Mouse (Mus musculus): Measurements from ENCODE around the gene Dlx5.

Gene Dlx5

GRCm38 (mm10) chr6:6876231-6876630 lies 5.7 kb downstream of the Dlx5 start:
- no peak for DNase-seq (ENCODE audit: extremely low spot score, low read depth, low spot score)

DNA sequence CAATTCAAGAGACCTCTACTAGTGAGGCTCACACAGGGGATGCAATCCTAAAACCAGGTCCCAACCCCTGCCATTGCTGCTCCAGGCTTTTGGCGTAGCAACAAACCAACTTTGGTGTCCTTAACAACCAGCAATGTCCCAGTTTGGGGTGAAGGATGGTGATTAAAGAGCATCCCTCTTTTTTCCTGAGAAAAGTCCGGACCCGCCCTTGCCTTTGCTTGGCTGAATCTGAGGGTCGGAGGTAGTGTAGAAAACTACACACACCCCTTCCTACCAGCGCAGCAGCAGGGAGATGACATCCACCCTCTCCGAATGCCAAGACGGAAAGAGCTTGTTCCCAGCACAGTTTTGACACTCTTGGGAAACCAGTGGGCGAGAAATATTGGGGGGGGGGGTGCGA lies 6.2 kb downstream of the Dlx5 start:
- DNase-seq (ENCODE audit: extremely low spot score, low read depth, low spot score): no peak

DNA sequence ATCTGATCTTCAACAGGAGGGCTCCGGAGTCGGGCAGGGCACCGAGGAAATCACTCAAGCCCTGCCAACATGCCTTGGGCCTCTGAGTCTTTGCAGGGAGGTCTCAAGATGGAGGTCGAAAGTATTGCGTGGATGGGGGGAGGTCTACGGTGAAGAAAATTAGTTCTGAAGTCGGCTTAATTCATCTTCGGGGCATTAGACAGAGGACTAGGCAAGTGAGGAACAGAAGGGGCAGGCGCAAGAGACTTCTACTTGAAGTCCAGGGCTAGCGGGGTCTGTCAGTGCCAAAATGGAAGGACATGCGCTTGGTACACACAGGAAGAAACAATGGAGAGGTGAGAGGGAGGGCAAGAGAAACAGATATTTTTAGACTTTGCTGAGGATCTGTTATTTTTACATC lies 6.7 kb downstream of the Dlx5 start:
- no peak for DNase-seq (ENCODE audit: extremely low spot score, low read depth, low spot score)

GRCm38 (mm10) chr6:6874073-6874771 lies 7.7 kb downstream of the Dlx5 start:
- DNase-seq (ENCODE audit: extremely low spot score, low read depth, low spot score): no peak

DNA sequence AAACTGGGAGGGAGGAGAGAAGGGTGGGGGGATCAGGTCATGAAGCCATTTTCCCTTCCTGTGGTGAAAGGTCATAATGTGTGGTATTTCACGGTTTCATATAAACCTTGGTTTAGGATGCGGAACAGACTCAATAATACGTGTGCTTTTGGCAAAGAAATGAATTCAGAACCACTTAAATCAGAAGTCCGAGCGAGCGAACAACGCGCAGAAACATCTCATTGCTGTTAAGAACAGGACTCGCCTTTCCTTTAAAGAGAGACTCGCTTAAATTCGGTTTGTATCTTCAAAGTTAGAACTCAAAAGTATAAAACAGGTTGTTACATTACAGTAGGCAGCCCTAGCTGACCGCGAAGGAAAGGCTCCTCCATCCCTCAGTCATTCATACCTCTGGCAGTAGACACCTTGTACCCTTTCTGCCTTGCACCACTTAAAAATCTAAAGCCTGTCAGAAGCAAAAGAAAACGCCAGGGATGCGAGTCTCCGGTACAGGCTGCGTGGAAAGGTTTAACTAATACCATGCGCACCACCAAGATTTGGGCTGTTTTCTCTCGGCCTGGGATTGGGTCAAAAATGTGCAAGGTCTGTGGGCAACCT lies 8.3 kb downstream of the Dlx5 start:
- DNase-seq (ENCODE audit: extremely low spot score, low read depth, low spot score): no peak

GRCm38 (mm10) chr6:6872873-6873272 lies 9.0 kb downstream of the Dlx5 start:
- DNase-seq (ENCODE audit: extremely low spot score, low read depth, low spot score): no peak

DNA sequence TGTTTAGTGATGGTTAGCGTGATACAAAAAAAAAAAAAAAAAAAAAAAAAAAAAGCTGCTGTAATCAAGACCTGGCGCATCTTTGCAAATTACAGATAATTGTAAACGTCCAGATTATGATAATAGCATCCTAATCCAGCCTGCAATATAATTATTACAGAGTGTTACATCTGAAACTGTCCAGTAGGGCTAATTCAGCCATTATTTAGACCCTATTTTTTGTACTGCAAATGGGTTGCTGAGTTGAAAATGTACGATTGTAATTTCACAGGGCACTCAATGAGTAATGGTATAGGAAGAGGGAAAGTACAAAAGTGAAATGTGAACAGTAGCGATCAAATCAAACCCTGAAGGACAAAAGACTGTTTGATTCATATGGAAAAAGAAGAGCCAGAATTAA lies 10.2 kb downstream of the Dlx5 start:
- DNase-seq (ENCODE audit: extremely low spot score, low read depth, low spot score): no peak

GRCm38 (mm10) chr6:6870876-6871420 lies 10.9 kb downstream of the Dlx5 start:
- DNase-seq (ENCODE audit: extremely low spot score, low read depth, low spot score): no peak

DNA sequence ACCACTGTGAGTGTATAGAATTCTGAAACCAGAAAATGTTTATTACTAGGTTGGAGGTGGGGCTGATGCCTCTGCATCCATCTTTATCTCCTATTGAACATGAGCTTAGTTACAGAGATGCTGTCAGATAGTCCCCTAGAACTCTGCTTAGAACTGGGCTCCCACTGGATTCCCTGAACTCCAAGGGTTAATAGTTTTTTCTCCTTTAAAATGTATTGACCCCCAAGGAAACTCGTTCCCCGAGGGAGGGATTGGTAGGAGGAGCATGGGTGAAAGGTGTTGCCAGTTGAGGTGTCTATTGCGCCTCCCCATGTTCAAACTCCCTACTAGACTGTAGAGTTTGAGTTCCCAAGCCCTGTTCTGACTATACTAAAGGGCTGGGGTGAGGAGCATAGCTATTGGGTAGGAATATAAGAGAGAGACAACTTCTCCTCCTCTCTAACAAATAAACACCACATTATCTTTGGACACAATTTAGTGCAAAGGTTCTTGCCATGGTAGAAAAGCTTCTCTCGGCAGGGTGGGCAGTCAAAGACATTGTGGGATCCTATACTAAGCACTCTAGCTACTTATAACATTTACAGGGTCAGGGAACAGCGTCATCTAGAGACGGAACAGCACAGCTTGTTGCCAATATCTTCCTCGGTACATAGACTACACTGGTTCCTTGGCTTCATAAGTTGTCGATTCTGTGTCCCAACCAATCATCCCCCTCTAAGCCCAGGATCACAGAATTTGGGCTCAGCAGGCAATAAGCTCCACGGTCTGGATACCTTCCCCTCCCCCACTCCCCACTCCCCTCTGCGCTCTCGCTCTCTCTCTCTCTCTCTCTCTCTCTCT lies 11.7 kb downstream of the Dlx5 start:
- no peak for DNase-seq (ENCODE audit: extremely low spot score, low read depth, low spot score)

GRCm38 (mm10) chr6:6869041-6869685 lies 12.7 kb downstream of the Dlx5 start:
- no peak for DNase-seq (ENCODE audit: extremely low spot score, low read depth, low spot score)

GRCm38 (mm10) chr6:6867031-6867430 lies 14.9 kb downstream of the Dlx5 start:
- DNase-seq (ENCODE audit: extremely low spot score, low read depth, low spot score): no peak

GRCm38 (mm10) chr6:6864441-6865440 lies 17.1 kb downstream of the Dlx5 start:
- no peak for DNase-seq (ENCODE audit: extremely low spot score, low read depth, low spot score)

GRCm38 (mm10) chr6:6863955-6864354 lies 17.9 kb downstream of the Dlx5 start:
- no peak for DNase-seq (ENCODE audit: extremely low spot score, low read depth, low spot score)

GRCm38 (mm10) chr6:6863160-6863870 lies 18.6 kb downstream of the Dlx5 start, which contains the start of gene Dlx6:
Gene Dlx6 (plus strand): TSS chr6:6863334.
- DNase-seq (ENCODE audit: extremely low spot score, low read depth, low spot score): no peak

- no peak for DNase-seq (ENCODE audit: extremely low spot score, low read depth, low spot score)
Observed at GRCm38 (mm10) chr6:6862611-6863010, 19.3 kb downstream of the Dlx5 start.

DNA sequence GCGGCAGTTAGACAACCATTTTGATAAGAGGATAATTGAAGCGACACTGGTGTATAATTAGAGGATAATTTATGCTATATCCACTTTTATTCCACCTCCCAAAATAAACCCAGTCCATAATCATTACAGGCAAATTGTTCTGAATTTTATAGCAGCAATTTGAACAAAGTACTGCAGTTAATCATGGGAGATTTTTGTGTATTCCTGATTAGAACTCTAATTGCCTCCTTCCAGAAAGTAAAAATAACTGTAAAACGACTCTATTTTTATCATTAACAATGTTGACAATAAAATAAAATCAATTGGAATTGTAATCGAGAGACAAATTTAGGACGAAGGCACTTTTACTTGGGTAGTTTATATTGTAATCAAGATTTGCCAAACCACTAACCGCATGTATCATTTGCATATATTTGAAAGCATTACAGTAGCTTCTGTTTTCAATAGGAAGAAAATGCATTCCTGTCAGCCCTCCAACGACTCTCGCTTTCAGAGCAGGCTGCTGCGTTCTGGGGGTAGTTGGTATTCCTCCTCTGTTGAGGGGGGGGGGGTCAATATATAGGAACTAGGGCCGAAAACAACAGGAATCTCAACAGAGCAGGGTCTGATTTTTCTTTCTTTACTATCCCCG lies 20.0 kb downstream of the Dlx5 start:
- no peak for DNase-seq (ENCODE audit: extremely low spot score, low read depth, low spot score)

GRCm38 (mm10) chr6:6861086-6861797 lies 20.6 kb downstream of the Dlx5 start:
- DNase-seq (ENCODE audit: extremely low spot score, low read depth, low spot score): no peak

DNA sequence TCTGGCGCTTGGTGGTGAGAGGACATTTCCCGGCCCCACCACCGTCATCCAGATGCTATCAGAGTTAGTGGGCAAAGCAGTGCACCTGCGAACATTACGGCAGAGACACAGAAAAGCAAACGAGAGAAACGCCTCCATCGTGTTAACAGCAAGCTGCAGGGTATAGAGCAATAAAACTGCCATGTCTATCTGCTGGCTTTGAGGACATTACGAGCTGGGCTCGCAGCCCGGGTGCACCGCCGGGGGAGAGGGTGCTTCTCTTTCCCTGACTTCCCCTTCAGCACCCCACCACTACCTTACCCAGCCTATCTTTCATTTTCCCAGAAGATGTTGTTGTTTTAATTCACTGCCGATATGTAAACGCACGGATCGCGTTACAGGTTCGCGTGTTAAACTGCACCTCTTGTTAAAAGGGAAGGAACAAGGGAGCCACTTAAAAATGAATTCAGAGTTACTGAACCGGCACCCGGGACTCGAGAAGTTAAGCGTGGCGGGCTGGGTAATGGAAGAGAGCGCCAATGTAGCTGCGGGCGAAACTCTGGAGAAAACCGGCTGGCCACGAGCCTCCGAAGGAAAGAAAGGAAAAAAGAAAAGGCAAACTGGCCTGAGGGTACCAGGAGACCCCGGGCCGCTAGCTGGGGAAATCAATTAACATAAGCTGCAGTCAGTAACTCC lies 21.3 kb downstream of the Dlx5 start:
- no peak for DNase-seq (ENCODE audit: extremely low spot score, low read depth, low spot score)

All from hindlimb bud, embryonic 11.5 days (tissue).